Mouse (Mus musculus) C2C12 (cell line): ENCODE measurements around the gene Tmem30b.

Source experiments
- CTCF ChIP-seq: IDR thresholded peaks from one replicate; pipeline ENCODE4 v1.5.1; 2011; ENCODE audit not compliant: control insufficient read depth, insufficient read depth, insufficient read length
- MAX ChIP-seq: IDR thresholded peaks from one replicate; pipeline ENCODE4 v1.6.1; 2011; ENCODE audit warnings: mild to moderate bottlenecking, control low read depth
- MYOD1 ChIP-seq: IDR thresholded peaks from one replicate; pipeline ENCODE4 v1.6.1; 2011; ENCODE audit warnings: low read depth; ENCODE audit not compliant: control insufficient read depth, insufficient read length
- USF1 ChIP-seq: IDR thresholded peaks from one replicate; pipeline ENCODE4 v1.6.1; 2011; ENCODE audit warnings: low read depth, mild to moderate bottlenecking, control low read depth, moderate library complexity

GRCm38 (mm10) chr12:73546086-73546711 is at the start of gene Tmem30b:
- TF ChIP-seq MYOD1 = no peak
- no peak for TF ChIP-seq CTCF
- TF ChIP-seq MAX = no peak
- TF ChIP-seq USF1 = no peak
